26 mouse cellular contexts compared by ENCODE assay signal in the genomic region with DNA sequence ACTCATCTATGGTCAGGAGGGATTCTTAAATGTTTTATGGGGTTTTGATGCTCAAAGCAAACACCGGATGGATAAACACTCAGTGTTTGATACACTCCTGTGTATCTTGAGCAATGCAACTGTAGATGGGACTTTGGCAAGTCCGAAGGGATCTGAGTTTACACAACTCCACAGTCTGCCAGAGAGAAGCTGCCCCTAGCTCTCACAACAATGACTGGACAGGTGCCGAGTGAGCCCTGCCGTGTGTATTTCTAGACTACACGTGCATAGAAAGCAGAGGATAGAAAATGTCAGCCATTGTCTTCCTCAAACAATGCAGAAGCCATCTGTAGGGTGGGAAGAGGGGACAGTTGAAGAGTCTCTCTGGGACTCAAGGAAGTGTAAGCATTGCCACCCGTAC. TPM values are rescaled to one million over a fixed set of nuclear protein-coding genes. Genes with fewer than 3 reads are reported as not detected.
DNase-seq lines count a peak whose midpoint lies in the region; ATAC-seq and TF ChIP-seq lines count a peak whose summit lies in the region.
"Had no signal": no experiment of that assay in that cellular context is flagged by ENCODE, and none has a peak within 500 bp of the region (broad histone marks: within the 10 kb centered on the region; RNA-seq: fewer than 3 reads in every experiment).

No protein-coding gene starts in this region.

- no peak overlapping the region for H3K9ac ChIP-seq in liver, adult 2 months (ENCODE audit: low read depth, low read length)
- no peak overlapping the region for H3K9ac ChIP-seq in liver, embryonic 11.5 days (ENCODE audit: low read depth, low read length)
- no peak overlapping the region for H3K9ac ChIP-seq in lung, embryonic 16.5 days (ENCODE audit: low read length)
- H3K9ac ChIP-seq in kidney, embryonic 14.5 days (ENCODE audit: low read depth, low read length): no peak overlapping the region
- H3K9ac ChIP-seq: embryonic facial prominence, embryonic 12.5 days; embryonic facial prominence, embryonic 15.5 days; forebrain, postnatal 0 days; heart, embryonic 13.5 days; hindbrain, embryonic 12.5 days; hindbrain, embryonic 15.5 days had no signal

- 28% methylated on average over 6 of the region's 6 CpGs for WGBS in liver, adult 2 months
- 77% methylated on average over 6 of the region's 6 CpGs for WGBS in liver, embryonic 11.5 days
- WGBS in lung, embryonic 16.5 days: 68% methylated on average over 6 of the region's 6 CpGs
- WGBS in lung, adult 2 months: 52% methylated on average over 6 of the region's 6 CpGs
- 86% methylated on average over 6 of the region's 6 CpGs for WGBS in kidney, embryonic 14.5 days

- ATAC-seq in liver, embryonic 11.5 days (replicated peaks; ENCODE audit: low FRiP score): no peak
- ATAC-seq in lung, embryonic 16.5 days (ENCODE audit: low read depth): peak; percentile 43; the same call in 1 of the 2 replicates
- no peak for ATAC-seq in kidney, embryonic 14.5 days (ENCODE audit: low FRiP score, low TSS enrichment)
- ATAC-seq: forebrain, embryonic 14.5 days; forebrain, postnatal 0 days; Patski had no signal

- H3K27ac ChIP-seq in liver, adult 2 months (replicated peaks; ENCODE audit: insufficient read depth, low read depth, low read length): no peak overlapping the region
- no peak overlapping the region for H3K27ac ChIP-seq in liver, embryonic 11.5 days (ENCODE audit: low read depth, low read length)
- no peak overlapping the region for H3K27ac ChIP-seq in lung, embryonic 16.5 days (ENCODE audit: low read length)
- H3K27ac ChIP-seq in kidney, embryonic 14.5 days (ENCODE audit: low read depth, low read length): no peak overlapping the region
- H3K27ac ChIP-seq: embryonic facial prominence, embryonic 12.5 days; embryonic facial prominence, embryonic 15.5 days; heart, embryonic 10.5 days; heart, embryonic 13.5 days; hindbrain, embryonic 12.5 days; hindbrain, embryonic 15.5 days had no signal

- no peaks in the 10 kb centered on the region for H3K27me3 ChIP-seq in liver, adult 2 months (ENCODE audit: control insufficient read depth, insufficient read depth, low read length)
- H3K27me3 ChIP-seq in liver, embryonic 11.5 days (replicated peaks; ENCODE audit: control insufficient read depth, insufficient read depth, low read length): no peaks in the 10 kb centered on the region
- no peaks in the 10 kb centered on the region for H3K27me3 ChIP-seq in lung, embryonic 16.5 days (ENCODE audit: control insufficient read depth, insufficient read depth, low read depth, low read length)
- no peaks in the 10 kb centered on the region for H3K27me3 ChIP-seq in kidney, embryonic 14.5 days (ENCODE audit: control insufficient read depth, insufficient read depth, low read length)
- H3K27me3 ChIP-seq: CH12.LX; embryonic facial prominence, embryonic 12.5 days; embryonic facial prominence, embryonic 15.5 days; heart, embryonic 13.5 days; hindbrain, embryonic 12.5 days; hindbrain, embryonic 15.5 days; Patski had no signal

- no peak for TF ChIP-seq CTCF in liver, adult 2 months (IDR thresholded peaks at IDR 0.05; ENCODE audit: low read depth, low read length)
- no peak for TF ChIP-seq CTCF in lung, adult 2 months (IDR thresholded peaks at IDR 0.05; ENCODE audit: insufficient read depth, low read length)

- peak; percentile 76 for DNase-seq in liver, adult 2 months (ENCODE audit: extremely low read depth, low read depth, low spot score)
- no peak for DNase-seq in liver, embryonic 11.5 days (ENCODE audit: low spot score)
- DNase-seq in lung, adult 2 months: no peak
- peak; percentile 44 for DNase-seq in lung, postnatal 14 days
- peak; percentile 39 to 61 for DNase-seq in lung, postnatal 4 days
- DNase-seq: adrenal gland, postnatal 10 days; adrenal gland, postnatal 36 days; B cell, adult 2 months; cerebellum, adult 2 months; cerebellum, adult 9-11 months; cerebellum, postnatal 25 days; forebrain, postnatal 0 days; gastrocnemius, postnatal 25 days; heart, adult 18-20 months had no signal

- no peaks in the 10 kb centered on the region for H3K36me3 ChIP-seq in liver, adult 2 months (ENCODE audit: control insufficient read depth, insufficient read depth, low read length)
- no peaks in the 10 kb centered on the region for H3K36me3 ChIP-seq in liver, embryonic 11.5 days (ENCODE audit: control insufficient read depth, insufficient read depth, low read length)
- no peaks in the 10 kb centered on the region for H3K36me3 ChIP-seq in lung, embryonic 16.5 days (ENCODE audit: control insufficient read depth, insufficient read depth, low read length)
- H3K36me3 ChIP-seq in kidney, embryonic 14.5 days (ENCODE audit: control insufficient read depth, insufficient read depth, low read length): no peaks in the 10 kb centered on the region
- H3K36me3 ChIP-seq: embryonic facial prominence, embryonic 12.5 days; embryonic facial prominence, embryonic 15.5 days; G1E; heart, embryonic 10.5 days; heart, embryonic 13.5 days; hindbrain, embryonic 12.5 days; hindbrain, embryonic 15.5 days had no signal

- H3K4me3 ChIP-seq in liver, adult 2 months (ENCODE audit: insufficient read depth, low read depth, low read length): no peak overlapping the region
- no peak overlapping the region for H3K4me3 ChIP-seq in liver, embryonic 11.5 days (ENCODE audit: low read depth, low read length)
- H3K4me3 ChIP-seq in lung, embryonic 16.5 days (ENCODE audit: low read length): no peak overlapping the region
- H3K4me3 ChIP-seq in lung, adult 2 months (replicated peaks; ENCODE audit: extremely low read depth, low read depth, low read length): no peak overlapping the region
- H3K4me3 ChIP-seq in kidney, embryonic 14.5 days (ENCODE audit: low read length): no peak overlapping the region
- H3K4me3 ChIP-seq: embryonic facial prominence, embryonic 12.5 days; embryonic facial prominence, embryonic 15.5 days; heart, embryonic 10.5 days; heart, embryonic 13.5 days; hindbrain, embryonic 12.5 days; hindbrain, embryonic 15.5 days had no signal

- no peak for TF ChIP-seq POLR2A in liver, adult 2 months (IDR thresholded peaks at IDR 0.05; ENCODE audit: extremely low read depth, insufficient read depth, low read length)
- TF ChIP-seq POLR2A in lung, adult 2 months (IDR thresholded peaks at IDR 0.05; ENCODE audit: borderline replicate concordance, extremely low read depth, low read depth, low read length): no peak

- no peak overlapping the region for H3K4me2 ChIP-seq in liver, embryonic 11.5 days
- H3K4me2 ChIP-seq in lung, embryonic 16.5 days (ENCODE audit: low read depth, low read length): no peak overlapping the region
- H3K4me2 ChIP-seq in kidney, embryonic 14.5 days (replicated peaks; ENCODE audit: low read depth, low read length): no peak overlapping the region
- H3K4me2 ChIP-seq: embryonic facial prominence, embryonic 12.5 days; embryonic facial prominence, embryonic 15.5 days; heart, embryonic 13.5 days; hindbrain, embryonic 12.5 days; hindbrain, embryonic 15.5 days had no signal

- no peaks in the 10 kb centered on the region for H3K9me3 ChIP-seq in liver, embryonic 11.5 days (ENCODE audit: control insufficient read depth, low read length)
- H3K9me3 ChIP-seq in lung, embryonic 16.5 days (ENCODE audit: control insufficient read depth, low read length): no peaks in the 10 kb centered on the region
- H3K9me3 ChIP-seq in kidney, embryonic 14.5 days (ENCODE audit: control insufficient read depth, low read length): no peaks in the 10 kb centered on the region
- H3K9me3 ChIP-seq: embryonic facial prominence, embryonic 12.5 days; embryonic facial prominence, embryonic 15.5 days; heart, embryonic 10.5 days; heart, embryonic 13.5 days; hindbrain, embryonic 12.5 days; hindbrain, embryonic 15.5 days had no signal

- no peaks in the 10 kb centered on the region for H3K79me2 ChIP-seq in liver, adult 2 months (ENCODE audit: control insufficient read depth, insufficient read depth, low read length)

- H3K4me1 ChIP-seq in liver, adult 2 months (ENCODE audit: control insufficient read depth, insufficient read depth, low read length): peaks cover 2% of the 10 kb centered on the region; the same call in 1 of the 2 replicates
- no peaks in the 10 kb centered on the region for H3K4me1 ChIP-seq in liver, embryonic 11.5 days (replicated peaks; ENCODE audit: control insufficient read depth, insufficient read depth, low read length)
- no peaks in the 10 kb centered on the region for H3K4me1 ChIP-seq in lung, embryonic 16.5 days (replicated peaks; ENCODE audit: control insufficient read depth, insufficient read depth, low read length)
- no peaks in the 10 kb centered on the region for H3K4me1 ChIP-seq in lung, adult 2 months (ENCODE audit: control insufficient read depth, insufficient read depth, low read length)
- no peaks in the 10 kb centered on the region for H3K4me1 ChIP-seq in kidney, embryonic 14.5 days (ENCODE audit: control insufficient read depth, insufficient read depth, low read length)
- H3K4me1 ChIP-seq: embryonic facial prominence, embryonic 15.5 days; hindbrain, embryonic 12.5 days; hindbrain, embryonic 15.5 days had no signal

RNA-seq across cellular contexts. Expression of gene Rassf8, which starts 42.9 kb away (rescaled TPM):
- 30.0 and 34.5 TPM in 2 replicates for total RNA-seq in liver, adult 2 months (2014; rRNA removed)
- polyA plus RNA-seq in liver, adult 2 months (2012; rRNA removed): 19.5 and 22.8 TPM in 2 replicates
- polyA plus RNA-seq in liver, embryonic 11.5 days (2014; fragmentation: Nextera tagmentation; extraction: Ambion mirVana): 2.5 and 4.1 TPM in 2 replicates
- polyA plus RNA-seq in lung, embryonic 16.5 days (2015; fragmentation: Nextera tagmentation; extraction: Ambion mirVana): 5.4 and 5.7 TPM in 2 replicates
- polyA plus RNA-seq in lung, adult 2 months (2012; rRNA removed): 23.0 and 34.2 TPM in 2 replicates
- polyA plus RNA-seq in kidney, embryonic 14.5 days (2014; fragmentation: Nextera tagmentation; extraction: Ambion mirVana): 11.5 TPM in 2 replicates
- polyA plus RNA-seq: G1E had no signal

Comparison
In these comparisons a context has a peak if more than half of its experiments do, and no peak if none do; other contexts are left out.
1. DNase-seq: peak in liver, adult 2 months (single experiment), lung, postnatal 14 days (single experiment) and lung, postnatal 4 days (2 of 2); none in liver, embryonic 11.5 days (single experiment) and lung, adult 2 months (single experiment).